Mouse (Mus musculus) ES-Bruce4 (cell line): Measurements from ENCODE around the gene Fam13a. TPM values are rescaled to one million over a fixed set of nuclear protein-coding genes. Genes with fewer than 3 reads are reported as not detected.

Source experiments
- H3K27ac ChIP-seq: 2 replicates; pipeline ENCODE4 v1.5.1; 2012; ENCODE audit warnings: low read length, inconsistent platforms; ENCODE audit not compliant: insufficient read depth
- H3K27me3 ChIP-seq: 2 replicates; pipeline ENCODE4 v1.6.1; 2012; ENCODE audit warnings: mild to moderate bottlenecking, low read length, inconsistent platforms; ENCODE audit not compliant: control insufficient read depth, poor library complexity, insufficient read depth, severe bottlenecking
- H3K36me3 ChIP-seq: 2 replicates; pipeline ENCODE4 v1.6.1; 2012; ENCODE audit warnings: inconsistent platforms, mild to moderate bottlenecking, low read length, moderate library complexity; ENCODE audit not compliant: control insufficient read depth, poor library complexity, insufficient read depth, severe bottlenecking
- H3K4me1 ChIP-seq: one replicate; pipeline ENCODE4 v1.8.1; 2011; ENCODE audit warnings: low read length; ENCODE audit not compliant: control insufficient read depth, insufficient read depth
- H3K4me3 ChIP-seq: 2 replicates; pipeline ENCODE4 v1.5.1; 2011; ENCODE audit warnings: low read depth, mild to moderate bottlenecking, low read length
- H3K9ac ChIP-seq: 2 replicates; pipeline ENCODE4 v1.6.1; 2012; ENCODE audit warnings: low read depth, mild to moderate bottlenecking, inconsistent platforms; ENCODE audit not compliant: poor library complexity, severe bottlenecking
- H3K9me3 ChIP-seq: replicated peaks from 2 replicates; pipeline ENCODE4 v1.6.1; 2012; ENCODE audit warnings: mild to moderate bottlenecking, low read length, inconsistent platforms; ENCODE audit not compliant: control insufficient read depth, poor library complexity, insufficient read depth, severe bottlenecking
- CTCF ChIP-seq: IDR thresholded peaks from one replicate; pipeline ENCODE4 v1.8.1; 2011; ENCODE audit warnings: low read depth, low read length
- EP300 ChIP-seq: IDR thresholded peaks from 2 replicates; pipeline ENCODE4 v1.6.1; 2011; ENCODE audit warnings: low read depth, low read length; ENCODE audit not compliant: insufficient read depth
- POLR2A ChIP-seq: IDR thresholded peaks from one replicate; pipeline ENCODE4 v1.8.1; 2011; ENCODE audit warnings: low read length; ENCODE audit not compliant: insufficient read depth
- polyA plus RNA-seq: library from polyadenylated mRNA; stranded (reverse); fragments of >200 nt; gene quantifications from 2 replicates; pipeline ENCODE4 v1.2.4, GENCODE M21; 2011; ENCODE audit warnings: low read depth; ENCODE audit not compliant: missing spikeins, insufficient read depth, insufficient read length

Fam13a gene
- polyA plus RNA-seq, 1 experiment, result 1.6 TPM

- Histone ChIP-seq H3K4me1 (no peaks in the 10 kb centered on the region), H3K27ac (no peak overlapping the region), H3K9me3 (no peaks in the 10 kb centered on the region), H3K36me3 (no peaks in the 10 kb centered on the region), H3K4me3 (no peak overlapping the region), H3K27me3 (no peaks in the 10 kb centered on the region), H3K9ac (no peak overlapping the region)
- no peak for TF ChIP-seq POLR2A
- no peak for TF ChIP-seq EP300
- no peak for TF ChIP-seq CTCF
These were observed 94.4 kb downstream of the Fam13a start for GRCm38 (mm10) chr6:58929911-58930431.

- Histone ChIP-seq H3K4me3 (no peak overlapping the region), H3K27ac (no peak overlapping the region), H3K36me3 (no peaks in the 10 kb centered on the region), H3K27me3 (no peaks in the 10 kb centered on the region), H3K4me1 (no peaks in the 10 kb centered on the region), H3K9me3 (no peaks in the 10 kb centered on the region), H3K9ac (no peak overlapping the region)
- no peak for TF ChIP-seq CTCF
- no peak for TF ChIP-seq POLR2A
- no peak for TF ChIP-seq EP300
These were observed 96.5 kb downstream of the Fam13a start for GRCm38 (mm10) chr6:58927881-58928280.

GRCm38 (mm10) chr6:58922511-58922910, 101.8 kb downstream of the Fam13a start:
- H3K27me3 ChIP-seq, result no peaks in the 10 kb centered on the region
- no peaks in the 10 kb centered on the region for H3K4me1 ChIP-seq
- no peaks in the 10 kb centered on the region for H3K9me3 ChIP-seq
- TF ChIP-seq POLR2A (no peak), EP300 (no peak), CTCF (no peak)
- H3K27ac ChIP-seq, result no peak overlapping the region
- no peak overlapping the region for H3K9ac ChIP-seq
- no peaks in the 10 kb centered on the region for H3K36me3 ChIP-seq
- H3K4me3 ChIP-seq, result no peak overlapping the region

GRCm38 (mm10) chr6:58921623-58922022, 102.7 kb downstream of the Fam13a start:
- Histone ChIP-seq H3K4me3 (no peak overlapping the region), H3K9me3 (no peaks in the 10 kb centered on the region), H3K27ac (no peak overlapping the region), H3K9ac (no peak overlapping the region), H3K4me1 (no peaks in the 10 kb centered on the region), H3K36me3 (no peaks in the 10 kb centered on the region), H3K27me3 (no peaks in the 10 kb centered on the region)
- TF ChIP-seq CTCF (no peak), EP300 (no peak)

- Histone ChIP-seq H3K36me3 (no peaks in the 10 kb centered on the region), H3K27me3 (no peaks in the 10 kb centered on the region), H3K9me3 (no peaks in the 10 kb centered on the region), H3K4me1 (no peaks in the 10 kb centered on the region), H3K27ac (no peak overlapping the region), H3K9ac (no peak overlapping the region), H3K4me3 (no peak overlapping the region)
- TF ChIP-seq POLR2A, result no peak
- TF ChIP-seq CTCF, result no peak
- no peak for TF ChIP-seq EP300
These were observed 103.6 kb downstream of the Fam13a start for GRCm38 (mm10) chr6:58920735-58921134.

- Histone ChIP-seq H3K9me3 (no peaks in the 10 kb centered on the region), H3K9ac (no peak overlapping the region), H3K27me3 (no peaks in the 10 kb centered on the region), H3K36me3 (no peaks in the 10 kb centered on the region), H3K4me1 (no peaks in the 10 kb centered on the region), H3K27ac (no peak overlapping the region), H3K4me3 (no peak overlapping the region)
- no peak for TF ChIP-seq EP300
- TF ChIP-seq POLR2A, result no peak
- TF ChIP-seq CTCF, result no peak
These were observed 107.9 kb downstream of the Fam13a start for GRCm38 (mm10) chr6:58916498-58916897.
